Mouse (Mus musculus): ENCODE results near the gene Olfr767. TPM values are rescaled to one million over a fixed set of nuclear protein-coding genes. Genes with fewer than 3 reads are reported as not detected.

Gene Olfr767
- polyA plus RNA-seq, 1 experiment from 2014 or later: not detected

DNA sequence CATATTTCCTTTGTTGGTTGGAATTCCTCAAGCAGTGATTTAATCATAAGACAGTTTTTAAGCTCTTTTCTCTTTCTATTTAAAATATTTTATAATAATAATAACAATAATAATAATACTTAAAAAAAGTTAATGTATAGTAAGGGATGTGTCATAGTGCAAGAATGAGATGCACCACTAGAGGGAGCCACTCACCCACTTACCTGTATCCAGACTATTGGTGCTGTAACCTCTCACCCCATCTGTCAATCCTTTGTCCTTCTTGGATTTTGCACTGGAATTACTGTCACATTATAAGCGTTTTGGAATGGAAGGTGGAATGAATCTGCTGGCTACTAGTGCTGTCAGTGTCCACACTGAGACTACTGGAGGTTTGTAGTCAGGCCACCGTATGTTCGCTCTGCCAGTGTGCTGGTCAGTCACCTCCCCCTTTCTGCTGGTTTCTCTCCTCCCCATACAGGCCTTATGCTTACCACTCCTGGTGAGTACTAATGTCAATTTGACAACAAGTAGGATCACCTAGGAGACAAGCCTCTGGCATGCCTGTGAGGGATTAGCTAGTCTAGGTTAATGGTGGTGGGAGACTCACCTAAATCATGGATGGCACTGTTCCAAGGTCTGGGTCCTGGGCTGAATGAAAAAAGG, 56.6 kb downstream of the Olfr767 start:
- Histone ChIP-seq H3K4me1 (ENCODE audit: control insufficient read depth, insufficient read depth, low read length) (no peaks in the 10 kb centered on the region), H3K4me3 (replicated peaks; ENCODE audit: low read length) (no peak overlapping the region), H3K4me2 (ENCODE audit: low read depth, low read length) (no peak overlapping the region), H3K27ac (ENCODE audit: low read length) (no peak overlapping the region), H3K36me3 (ENCODE audit: control insufficient read depth, insufficient read depth, low read length) (no peaks in the 10 kb centered on the region), H3K9me3 (replicated peaks; ENCODE audit: control insufficient read depth, low read length) (no peaks in the 10 kb centered on the region), H3K27me3 (ENCODE audit: control insufficient read depth, insufficient read depth, low read length) (no peaks in the 10 kb centered on the region), H3K9ac (ENCODE audit: low read length) (no peak overlapping the region)
- 58% methylated on average over 3 of the region's 3 CpGs for WGBS
- ATAC-seq (ENCODE audit: insufficient read depth, low FRiP score): no peak

Other genes with a start within 250 kb of the Olfr767 start
- 2.8 and 2.9 TPM in 2 replicates for gene Gdf11, start 191.2 kb downstream of the Olfr767 start, polyA plus RNA-seq (2015; fragmentation: Nextera tagmentation; extraction: Ambion mirVana)
- gene Cd63, start 181.9 kb downstream of the Olfr767 start, polyA plus RNA-seq (2015; fragmentation: Nextera tagmentation; extraction: Ambion mirVana): 756 and 798 TPM in 2 replicates
- 16.6 and 18.7 TPM in 2 replicates for gene Rdh5, start 160.0 kb downstream of the Olfr767 start, polyA plus RNA-seq (2015; fragmentation: Nextera tagmentation; extraction: Ambion mirVana)
- gene Bloc1s1, start 158.9 kb downstream of the Olfr767 start, polyA plus RNA-seq (2015; fragmentation: Nextera tagmentation; extraction: Ambion mirVana): 194 and 206 TPM in 2 replicates
- gene Itga7, start 149.1 kb downstream of the Olfr767 start, polyA plus RNA-seq (2015; fragmentation: Nextera tagmentation; extraction: Ambion mirVana): 7.9 and 12.4 TPM in 2 replicates
- gene Mettl7b, start 121.9 kb downstream of the Olfr767 start, polyA plus RNA-seq (2015; fragmentation: Nextera tagmentation; extraction: Ambion mirVana): 3.4 and 3.6 TPM in 2 replicates
- gene Olfr9, start 93.5 kb downstream of the Olfr767 start, polyA plus RNA-seq (2015; fragmentation: Nextera tagmentation; extraction: Ambion mirVana): not detected in 2 replicates
- not detected in 2 replicates for gene Olfr763, start 72.1 kb downstream of the Olfr767 start, polyA plus RNA-seq (2015; fragmentation: Nextera tagmentation; extraction: Ambion mirVana)
- not detected in 2 replicates for gene Olfr764-ps1, start 43.0 kb downstream of the Olfr767 start, polyA plus RNA-seq (2015; fragmentation: Nextera tagmentation; extraction: Ambion mirVana)
- not detected in 2 replicates for gene Olfr765, start 32.9 kb downstream of the Olfr767 start, polyA plus RNA-seq (2015; fragmentation: Nextera tagmentation; extraction: Ambion mirVana)
- gene Olfr766-ps1, start 13.9 kb downstream of the Olfr767 start, polyA plus RNA-seq (2015; fragmentation: Nextera tagmentation; extraction: Ambion mirVana): not detected in 2 replicates
- not detected in 2 replicates for gene Olfr768, start 16.5 kb upstream of the Olfr767 start, polyA plus RNA-seq (2015; fragmentation: Nextera tagmentation; extraction: Ambion mirVana)
- gene Olfr769, start 35.0 kb upstream of the Olfr767 start, polyA plus RNA-seq (2015; fragmentation: Nextera tagmentation; extraction: Ambion mirVana): not detected in 2 replicates
- gene Olfr770, start 56.1 kb upstream of the Olfr767 start, polyA plus RNA-seq (2015; fragmentation: Nextera tagmentation; extraction: Ambion mirVana): not detected in 2 replicates
- gene Olfr771, start 81.8 kb upstream of the Olfr767 start, polyA plus RNA-seq (2015; fragmentation: Nextera tagmentation; extraction: Ambion mirVana): not detected in 2 replicates
- not detected in 2 replicates for gene Olfr772, start 95.0 kb upstream of the Olfr767 start, polyA plus RNA-seq (2015; fragmentation: Nextera tagmentation; extraction: Ambion mirVana)
- gene Olfr773, start 104.5 kb upstream of the Olfr767 start, polyA plus RNA-seq (2015; fragmentation: Nextera tagmentation; extraction: Ambion mirVana): not detected in 2 replicates
- not detected in 2 replicates for gene Olfr774, start 153.3 kb upstream of the Olfr767 start, polyA plus RNA-seq (2015; fragmentation: Nextera tagmentation; extraction: Ambion mirVana)
- gene Olfr775, start 165.5 kb upstream of the Olfr767 start, polyA plus RNA-seq (2015; fragmentation: Nextera tagmentation; extraction: Ambion mirVana): not detected in 2 replicates
- gene Olfr776, start 176.2 kb upstream of the Olfr767 start, polyA plus RNA-seq (2015; fragmentation: Nextera tagmentation; extraction: Ambion mirVana): not detected in 2 replicates
- gene Olfr777, start 188.6 kb upstream of the Olfr767 start, polyA plus RNA-seq (2015; fragmentation: Nextera tagmentation; extraction: Ambion mirVana): not detected in 2 replicates
- not detected in 2 replicates for gene Olfr780, start 235.2 kb upstream of the Olfr767 start, polyA plus RNA-seq (2015; fragmentation: Nextera tagmentation; extraction: Ambion mirVana)
- gene Olfr781, start 245.9 kb upstream of the Olfr767 start, polyA plus RNA-seq (2015; fragmentation: Nextera tagmentation; extraction: Ambion mirVana): not detected in 2 replicates

Data from stomach, embryonic 16.5 days (tissue).